Mouse (Mus musculus): ENCODE data around the gene Il31. TPM values are rescaled to one million over a fixed set of nuclear protein-coding genes. Genes with fewer than 3 reads are reported as not detected.
"Not testable (repeated sequence)": the region's sequence is repeated elsewhere in the genome, so short reads cannot be mapped to it uniquely, and the experiment has no call there.

Gene Il31
- total RNA-seq (2015) (not detected in 2 replicates), total RNA-seq (2017) (not detected in 2 replicates)

- ATAC-seq (replicated peaks; ENCODE audit: poor library complexity) = no peak
Measured at GRCm38 (mm10) chr5:123489112-123489785, at the start of gene Il31, which contains the start of gene Lrrc43. Gene Il31, minus strand, starts transcription at chr5:123489489. Gene Lrrc43, plus strand, starts transcription at chr5:123489305.

- no peak for ATAC-seq (replicated peaks; ENCODE audit: poor library complexity)
Measured at GRCm38 (mm10) chr5:123533801-123534200, 44.5 kb upstream of the Il31 start.

GRCm38 (mm10) chr5:123530056-123530455 lies 40.8 kb upstream of the Il31 start:
- no peak for ATAC-seq (replicated peaks; ENCODE audit: poor library complexity)

- ATAC-seq (replicated peaks; ENCODE audit: poor library complexity) = no peak
Measured at GRCm38 (mm10) chr5:123528641-123529040, 39.4 kb upstream of the Il31 start.

- no peak for ATAC-seq (replicated peaks; ENCODE audit: poor library complexity)
Measured at GRCm38 (mm10) chr5:123525916-123526495, 36.7 kb upstream of the Il31 start.

GRCm38 (mm10) chr5:123525281-123525680 lies 36.0 kb upstream of the Il31 start, which contains the start of gene Gm49027:
Gene Gm49027, minus strand, starts transcription at chr5:123525488.
- peak; percentile 53 for ATAC-seq (replicated peaks; ENCODE audit: poor library complexity)

- peak; percentile 76 for ATAC-seq (replicated peaks; ENCODE audit: poor library complexity)
Measured at GRCm38 (mm10) chr5:123524393-123524750, 35.1 kb upstream of the Il31 start.

- peak; percentile 94 for ATAC-seq (replicated peaks; ENCODE audit: poor library complexity)
Measured at GRCm38 (mm10) chr5:123523692-123524392, 34.6 kb upstream of the Il31 start, which contains the start of gene Diablo. Gene Diablo, minus strand, starts transcription at chr5:123524176.

GRCm38 (mm10) chr5:123522166-123522565 lies 32.9 kb upstream of the Il31 start:
- ATAC-seq (replicated peaks; ENCODE audit: poor library complexity) = no peak

- ATAC-seq (replicated peaks; ENCODE audit: poor library complexity) = no peak
Measured at GRCm38 (mm10) chr5:123521621-123522020, 32.3 kb upstream of the Il31 start.

GRCm38 (mm10) chr5:123520666-123521065 lies 31.4 kb upstream of the Il31 start:
- ATAC-seq (replicated peaks; ENCODE audit: poor library complexity) = no peak

- ATAC-seq (replicated peaks; ENCODE audit: poor library complexity) = no peak
Measured at GRCm38 (mm10) chr5:123514871-123515270, 25.6 kb upstream of the Il31 start.

GRCm38 (mm10) chr5:123512102-123512501 lies 22.8 kb upstream of the Il31 start:
- peak; percentile 85 for ATAC-seq (replicated peaks; ENCODE audit: poor library complexity)

GRCm38 (mm10) chr5:123511426-123511825 lies 22.1 kb upstream of the Il31 start:
- ATAC-seq (replicated peaks; ENCODE audit: poor library complexity) = not testable (repeated sequence)

GRCm38 (mm10) chr5:123510160-123510559 lies 20.9 kb upstream of the Il31 start, which contains the start of gene B3gnt4:
Gene B3gnt4, plus strand, starts transcription at chr5:123510460.
- no peak for ATAC-seq (replicated peaks; ENCODE audit: poor library complexity)

GRCm38 (mm10) chr5:123508921-123509320 lies 19.6 kb upstream of the Il31 start:
- no peak for ATAC-seq (replicated peaks; ENCODE audit: poor library complexity)

- ATAC-seq (replicated peaks; ENCODE audit: poor library complexity) = peak; percentile 83
Measured at GRCm38 (mm10) chr5:123507936-123508723, 18.8 kb upstream of the Il31 start.

- ATAC-seq (replicated peaks; ENCODE audit: poor library complexity) = no peak
Measured at GRCm38 (mm10) chr5:123501973-123502372, 12.7 kb upstream of the Il31 start.

GRCm38 (mm10) chr5:123499717-123500116 lies 10.4 kb upstream of the Il31 start:
- ATAC-seq (replicated peaks; ENCODE audit: poor library complexity) = peak; percentile 65

GRCm38 (mm10) chr5:123489935-123490334 lies 646 bp upstream of the Il31 start:
- no peak for ATAC-seq (replicated peaks; ENCODE audit: poor library complexity)

Data from megakaryocyte progenitor cell, adult 5-6 weeks (primary cell).